Mouse (Mus musculus) stomach, postnatal 0 days (tissue): ENCODE results near the gene Thoc5. TPM values are rescaled to one million over a fixed set of nuclear protein-coding genes. Genes with fewer than 3 reads are reported as not detected.

Experiments used
- ATAC-seq: fragments of 200-750 bp; cut with Nextera tagmentation; 2 replicates; pipeline ENCODE4 v1.8.0; 2017; ENCODE audit not compliant: low FRiP score, low TSS enrichment
- DNase-seq: peaks from one replicate; pipeline ENCODE4 v3.0.0-alpha.2; 2016; ENCODE audit warnings: low spot score
- H3K27ac ChIP-seq: fragments of 300-500 bp; sonication (generic); replicated peaks from 2 replicates; pipeline ENCODE4 v1.5.1; 2014; ENCODE audit warnings: mild to moderate bottlenecking, control low read depth
- H3K27me3 ChIP-seq: fragments of 300-500 bp; sonication (generic); 2 replicates; pipeline ENCODE4 v1.6.1; 2014; ENCODE audit warnings: low read length; ENCODE audit not compliant: control insufficient read depth, insufficient read depth
- H3K36me3 ChIP-seq: fragments of 300-500 bp; sonication (generic); 2 replicates; pipeline ENCODE4 v1.6.1; 2014; ENCODE audit warnings: low read length, mixed read lengths; ENCODE audit not compliant: control insufficient read depth, insufficient read depth
- H3K4me1 ChIP-seq: fragments of 300-500 bp; sonication (generic); replicated peaks from 2 replicates; pipeline ENCODE4 v1.6.1; 2014; ENCODE audit warnings: antibody characterized with exemption; ENCODE audit not compliant: control insufficient read depth, insufficient read depth
- H3K4me2 ChIP-seq: fragments of 300-500 bp; sonication (generic); replicated peaks from 2 replicates; pipeline ENCODE4 v1.6.1; 2014; ENCODE audit warnings: low read depth, mild to moderate bottlenecking, control low read depth, moderate library complexity
- H3K4me3 ChIP-seq: fragments of 300-500 bp; sonication (generic); 2 replicates; pipeline ENCODE4 v1.5.1; 2014; ENCODE audit warnings: low read depth, low read length, control low read depth
- H3K9ac ChIP-seq: fragments of 300-500 bp; sonication (generic); 2 replicates; pipeline ENCODE4 v1.6.1; 2014; ENCODE audit warnings: mild to moderate bottlenecking, low read length, control low read depth, mixed read lengths
- H3K9me3 ChIP-seq: fragments of 300-500 bp; sonication (generic); 2 replicates; pipeline ENCODE4 v1.6.1; 2016; ENCODE audit warnings: low read length; ENCODE audit not compliant: control insufficient read depth
- CTCF ChIP-seq: IDR thresholded peaks from 2 replicates; pipeline ENCODE4 v1.5.1; 2016; ENCODE audit warnings: antibody characterized with exemption, low read depth, mild to moderate bottlenecking, moderate library complexity
- EP300 ChIP-seq: optimal IDR thresholded peaks from 2 replicates; pipeline ENCODE3; 2016; ENCODE audit warnings: antibody characterized with exemption
- WGBS: fragments of 180-500 bp; shearing (Covaris S2); extraction: QIAGEN DNeasy Blood & Tissue Kit; methylation state at CpG from one replicate; pipeline ENCODE4 v1.1.7; 2014; 5-methylcytosine and 5-hydroxymethylcytosine counted together
- polyA plus RNA-seq: library from polyadenylated mRNA; unstranded; fragments of >200 nt; fragmentation: Nextera tagmentation; extraction: Ambion mirVana; gene quantifications from 2 replicates; pipeline ENCODE4 v1.2.1, GENCODE M21; 2015

Thoc5 gene
- polyA plus RNA-seq, result 18.3 and 21.0 TPM in 2 replicates

GRCm38 (mm10) chr11:4894848-4895816 lies at the start of gene Thoc5:
TSS of gene Thoc5 (plus strand) at chr11:4895320.
- Histone ChIP-seq H3K4me3 (peak within 1 kb of the TSS; percentile 85), H3K4me2 (peak within 1 kb of the TSS; percentile 84), H3K36me3 (peaks cover 2% of the 10 kb centered on the region; the same call in 1 of the 2 replicates), H3K27ac (peak within 1 kb of the TSS; percentile 41), H3K9ac (peak within 1 kb of the TSS; percentile 86), H3K4me1 (no peaks in the 10 kb centered on the region), H3K27me3 (no peaks in the 10 kb centered on the region), H3K9me3 (no peaks in the 10 kb centered on the region)
- ATAC-seq, result peak; percentile 92
- WGBS, result 2% methylated on average over 52 of the region's 52 CpGs
- peak; percentile 83 for DNase-seq
- TF ChIP-seq EP300, result no peak
- TF ChIP-seq CTCF, result no peak

- Histone ChIP-seq H3K9ac (peak overlapping the region; percentile 86), H3K4me1 (no peaks in the 10 kb centered on the region), H3K27me3 (no peaks in the 10 kb centered on the region), H3K36me3 (no peaks in the 10 kb centered on the region), H3K4me3 (peak overlapping the region; percentile 95), H3K9me3 (no peaks in the 10 kb centered on the region), H3K4me2 (peak overlapping the region; percentile 85), H3K27ac (peak overlapping the region; percentile 80)
- DNase-seq (peak; percentile 50), ATAC-seq (peak; percentile 35)
- no peak for TF ChIP-seq CTCF
- no peak for TF ChIP-seq EP300
- WGBS, result under 1% methylated on average over 49 of the region's 50 CpGs
Measured at GRCm38 (mm10) chr11:4848483-4849248, 46.5 kb upstream of the Thoc5 start.

GRCm38 (mm10) chr11:4849258-4849943 lies 45.7 kb upstream of the Thoc5 start, which contains the start of gene Nf2:
TSS of gene Nf2 (minus strand) at chr11:4849536.
- no peaks in the 10 kb centered on the region for H3K9me3 ChIP-seq
- no peaks in the 10 kb centered on the region for H3K27me3 ChIP-seq
- peak; percentile 97 for DNase-seq
- WGBS, result under 1% methylated on average over 47 of the region's 60 CpGs
- peak within 1 kb of the TSS; percentile 86 for H3K9ac ChIP-seq
- peak; percentile 100 for ATAC-seq
- TF ChIP-seq EP300 (no peak), CTCF (peak; percentile 49)
- H3K27ac ChIP-seq, result peak within 1 kb of the TSS; percentile 80
- no peaks in the 10 kb centered on the region for H3K36me3 ChIP-seq
- peak within 1 kb of the TSS; percentile 85 for H3K4me2 ChIP-seq
- H3K4me1 ChIP-seq, result no peaks in the 10 kb centered on the region
- peak within 1 kb of the TSS; percentile 95 for H3K4me3 ChIP-seq

GRCm38 (mm10) chr11:4850404-4850803 lies 44.7 kb upstream of the Thoc5 start:
- Histone ChIP-seq H3K9ac (no peak overlapping the region), H3K4me3 (no peak overlapping the region), H3K9me3 (no peaks in the 10 kb centered on the region), H3K27ac (no peak overlapping the region), H3K27me3 (no peaks in the 10 kb centered on the region), H3K36me3 (no peaks in the 10 kb centered on the region), H3K4me1 (no peaks in the 10 kb centered on the region), H3K4me2 (no peak overlapping the region)
- 86% methylated on average over 2 of the region's 2 CpGs for WGBS
- TF ChIP-seq EP300 (no peak), CTCF (no peak)
- no peak for DNase-seq
- no peak for ATAC-seq

- Histone ChIP-seq H3K27me3 (no peaks in the 10 kb centered on the region), H3K4me2 (no peak overlapping the region), H3K36me3 (no peaks in the 10 kb centered on the region), H3K4me3 (no peak overlapping the region), H3K4me1 (no peaks in the 10 kb centered on the region), H3K9ac (no peak overlapping the region), H3K9me3 (no peaks in the 10 kb centered on the region), H3K27ac (no peak overlapping the region)
- ATAC-seq, result no peak
- DNase-seq, result no peak
- TF ChIP-seq CTCF, result peak; percentile 20; the same call in 1 of the 2 replicates
- TF ChIP-seq EP300, result no peak
Measured at GRCm38 (mm10) chr11:4853021-4853420, 42.1 kb upstream of the Thoc5 start.
